Mouse (Mus musculus) right cerebral cortex, postnatal 25 days (tissue): ENCODE results near the gene Ap5z1.
A peak's percentile ranks its signal among the peaks of the same experiment; 100 is the strongest.

Source experiments
- DNase-seq: peaks from one replicate; pipeline ENCODE4 v3.0.0; 2022

The Ap5z1 gene

GRCm38 (mm10) chr5:142463461-142464454 is at the start of gene Ap5z1:
Gene Ap5z1, plus strand, starts transcription at chr5:142463944.
- DNase-seq: peak; percentile 88

GRCm38 (mm10) chr5:142415401-142415800 is 48.3 kb upstream of the Ap5z1 start:
- DNase-seq: no peak

GRCm38 (mm10) chr5:142416070-142416775 is 47.5 kb upstream of the Ap5z1 start:
- DNase-seq: no peak

GRCm38 (mm10) chr5:142417104-142417503 is 46.6 kb upstream of the Ap5z1 start:
- no peak for DNase-seq

GRCm38 (mm10) chr5:142417876-142418275 is 45.9 kb upstream of the Ap5z1 start:
- no peak for DNase-seq

- DNase-seq: no peak
These were observed 45.3 kb upstream of the Ap5z1 start for GRCm38 (mm10) chr5:142418419-142418818.

- DNase-seq: no peak
These were observed 43.4 kb upstream of the Ap5z1 start for GRCm38 (mm10) chr5:142420317-142420716.

GRCm38 (mm10) chr5:142420920-142421319 is 42.8 kb upstream of the Ap5z1 start:
- DNase-seq: no peak

GRCm38 (mm10) chr5:142421886-142422285 is 41.9 kb upstream of the Ap5z1 start:
- DNase-seq: no peak

- no peak for DNase-seq
These were observed 40.6 kb upstream of the Ap5z1 start for GRCm38 (mm10) chr5:142423141-142423540.

GRCm38 (mm10) chr5:142423701-142424100 is 40.0 kb upstream of the Ap5z1 start:
- no peak for DNase-seq

- peak; percentile 24 for DNase-seq
These were observed 39.0 kb upstream of the Ap5z1 start for GRCm38 (mm10) chr5:142424627-142425349.

GRCm38 (mm10) chr5:142426476-142426875 is 37.3 kb upstream of the Ap5z1 start:
- DNase-seq: no peak

GRCm38 (mm10) chr5:142427876-142428275 is 35.9 kb upstream of the Ap5z1 start:
- DNase-seq: no peak

- no peak for DNase-seq
These were observed 35.1 kb upstream of the Ap5z1 start for GRCm38 (mm10) chr5:142428691-142429090.

GRCm38 (mm10) chr5:142431029-142431428 is 32.7 kb upstream of the Ap5z1 start:
- no peak for DNase-seq

GRCm38 (mm10) chr5:142431811-142432434 is 31.8 kb upstream of the Ap5z1 start:
- DNase-seq: no peak

GRCm38 (mm10) chr5:142432695-142433094 is 31.0 kb upstream of the Ap5z1 start:
- no peak for DNase-seq

GRCm38 (mm10) chr5:142434052-142434451 is 29.7 kb upstream of the Ap5z1 start:
- peak; percentile 71 for DNase-seq

GRCm38 (mm10) chr5:142435736-142436135 is 28.0 kb upstream of the Ap5z1 start:
- DNase-seq: no peak

GRCm38 (mm10) chr5:142438380-142438938 is 25.3 kb upstream of the Ap5z1 start:
- peak; percentile 56 for DNase-seq

GRCm38 (mm10) chr5:142439911-142440432 is 23.8 kb upstream of the Ap5z1 start:
- no peak for DNase-seq
